Mouse (Mus musculus): ENCODE results near the gene Fut11.

DNA sequence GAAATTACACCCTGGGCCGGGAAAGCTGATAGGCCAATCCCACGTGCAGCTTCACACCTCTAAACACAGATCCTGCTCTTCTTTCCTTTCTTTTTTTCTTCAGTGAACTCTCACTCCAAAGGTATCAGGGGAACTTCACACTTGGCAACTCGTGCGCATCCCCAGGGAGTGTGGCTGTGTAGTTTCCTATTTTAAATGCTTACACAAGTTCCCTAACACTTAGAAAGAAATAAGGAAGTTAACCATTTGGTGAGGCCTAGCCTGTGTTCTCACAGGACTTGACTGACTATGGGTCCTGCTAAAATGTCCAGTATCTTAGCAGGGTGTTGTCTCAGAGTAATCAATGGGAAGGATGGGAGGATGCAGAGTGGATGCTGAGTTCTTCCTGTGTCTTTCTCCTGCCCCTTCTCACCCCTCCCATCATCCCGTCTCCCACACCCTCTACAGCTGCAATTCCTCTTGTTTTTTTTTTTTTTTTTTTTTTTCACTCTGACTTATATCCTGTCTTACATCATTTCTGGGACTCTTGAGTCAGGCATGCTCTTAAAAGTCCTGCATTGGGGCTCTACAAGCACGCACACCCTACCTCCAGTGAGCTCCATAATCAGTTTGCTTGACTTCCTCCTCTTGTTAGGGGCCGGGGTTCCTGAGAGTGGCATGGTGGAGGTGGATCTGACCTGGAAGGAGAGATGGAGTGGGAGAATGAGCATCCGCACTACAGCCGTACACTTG, 39.9 kb upstream of the Fut11 start:
- no peak for TF ChIP-seq TAL1 (IDR thresholded peaks at IDR 0.05; ENCODE audit: low read length)
- TF ChIP-seq GATA1 (IDR thresholded peaks at IDR 0.05; ENCODE audit: low read length), result no peak

Measured in erythroblast, embryonic 14.5 days (primary cell).